Mouse (Mus musculus) retina, adult 2 months (tissue): ENCODE data around the gene Tnfsf15.

ENCODE experiments used
- DNase-seq: peaks from one replicate; pipeline ENCODE4 v3.0.0-alpha.2; 2012; ENCODE audit warnings: low read depth, low spot score

Tnfsf15 gene

DNA sequence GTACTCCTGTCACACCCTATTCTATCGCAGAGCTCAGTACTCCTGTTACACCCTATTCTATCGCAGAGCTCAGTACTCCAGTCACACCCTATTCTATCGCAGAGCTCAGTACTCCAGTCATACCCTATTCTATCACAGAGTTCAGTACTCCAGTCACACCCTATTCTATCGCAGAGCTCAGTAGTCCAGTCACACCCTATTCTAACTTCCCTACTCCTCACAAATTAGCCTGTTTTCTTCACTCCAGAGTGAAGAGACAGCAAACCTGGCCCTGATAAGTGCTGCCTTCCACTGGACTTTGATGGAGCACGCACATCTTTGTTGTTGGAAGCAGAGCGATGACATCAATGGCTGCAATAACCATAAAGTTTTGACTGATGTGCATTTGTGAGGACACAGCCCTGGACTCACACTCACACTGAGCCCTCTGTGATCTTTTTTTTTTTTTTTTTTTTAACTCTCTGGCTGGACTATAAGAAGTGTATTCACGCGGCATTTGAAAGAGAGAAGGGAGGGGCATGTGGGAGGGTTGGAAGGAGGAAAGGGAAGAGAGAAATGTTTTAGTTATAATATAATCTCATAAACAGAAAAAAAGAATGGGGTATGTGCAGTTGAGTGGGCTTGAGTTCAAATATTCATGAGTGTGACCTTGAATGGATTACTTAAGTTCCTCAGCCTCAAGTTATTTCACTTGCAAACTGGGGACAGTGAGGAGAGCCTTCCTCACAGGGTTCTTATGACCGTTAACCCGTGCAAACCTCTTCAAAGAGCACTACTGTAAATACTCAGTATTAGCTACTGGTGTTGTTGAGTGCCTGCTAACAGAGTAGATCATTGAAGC is 60.3 kb downstream of the Tnfsf15 start:
- no peak for DNase-seq

DNA sequence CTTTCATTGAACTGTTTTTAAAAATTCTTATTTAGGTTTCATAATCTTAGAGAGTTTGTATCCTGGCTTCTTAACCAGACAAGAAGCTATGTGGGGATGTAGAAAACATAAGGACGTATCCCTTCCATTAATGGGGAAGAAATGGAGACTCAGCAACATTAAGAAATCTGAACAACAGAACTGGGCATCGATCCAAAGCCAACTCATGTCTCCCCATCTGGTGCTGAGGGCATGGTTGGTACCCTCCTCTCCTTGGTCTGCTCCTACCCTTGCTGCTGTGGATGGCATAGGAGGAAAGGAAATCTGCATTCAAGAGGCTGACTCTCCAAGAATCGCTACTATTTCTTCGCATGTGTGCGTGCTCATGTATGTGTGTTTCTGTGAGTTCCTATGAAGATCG is 61.2 kb downstream of the Tnfsf15 start:
- DNase-seq: no peak

GRCm38 (mm10) chr4:63683056-63683455 is 61.9 kb downstream of the Tnfsf15 start:
- DNase-seq: no peak

GRCm38 (mm10) chr4:63682441-63682840 is 62.5 kb downstream of the Tnfsf15 start:
- DNase-seq: no peak

- DNase-seq: no peak
Measured at GRCm38 (mm10) chr4:63681557-63681956, 63.4 kb downstream of the Tnfsf15 start.
